Mouse (Mus musculus) cerebellum, postnatal 14 days (tissue): ENCODE results near the gene Cldn34c4.

ENCODE experiments used
- DNase-seq, 2 experiments: peaks; one replicate each; pipeline ENCODE4 v3.0.0; 2021; ENCODE audit warnings: mixed read lengths in 2 of 2

The Cldn34c4 gene

DNA sequence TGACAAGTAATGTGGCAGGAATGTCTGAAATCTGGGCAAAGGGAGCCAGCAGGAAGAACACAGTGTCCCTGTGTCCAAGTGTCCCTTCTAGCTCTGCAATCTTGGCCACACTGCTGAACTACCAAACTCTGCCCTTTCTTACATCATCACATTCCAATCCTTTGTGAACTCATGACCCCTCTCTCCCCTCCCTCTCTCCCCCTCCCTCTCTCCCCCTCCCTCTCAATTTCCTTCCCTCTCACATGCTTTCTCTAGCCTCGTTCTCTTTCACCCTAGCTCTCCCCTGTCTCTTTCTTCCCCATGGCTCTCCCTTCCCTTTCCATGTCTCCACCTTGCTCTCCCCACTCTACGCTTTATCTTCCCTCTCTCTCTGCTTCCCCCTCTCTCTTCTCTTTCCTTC is at the start of gene Cldn34c4:
TSS of gene Cldn34c4 (minus strand) at position 101 of the 400 bp plus-strand sequence.
- DNase-seq = no peak

DNA sequence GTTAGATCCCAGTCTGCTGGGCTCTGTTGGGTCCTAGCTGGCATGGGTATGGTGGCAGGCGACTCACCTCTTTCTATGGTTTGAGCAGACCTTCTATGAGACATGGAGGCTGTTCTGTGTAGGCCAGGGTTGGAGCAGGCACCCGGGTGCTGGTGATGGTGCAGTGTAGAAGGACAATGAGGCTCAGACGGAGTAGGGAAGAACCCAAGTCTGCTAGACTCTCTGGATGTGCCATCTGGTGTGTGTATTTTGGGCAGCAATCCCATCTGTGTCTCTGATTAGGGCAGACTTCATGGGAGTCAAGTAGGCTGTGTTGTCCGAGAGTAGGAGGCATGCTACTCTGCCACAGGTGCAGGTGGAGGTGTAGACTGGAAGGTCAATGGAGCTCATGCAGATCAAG is 10.7 kb upstream of the Cldn34c4 start:
- DNase-seq = no peak
